Mouse (Mus musculus) CH12.LX (cell line): ENCODE results near the gene A630001G21Rik. TPM values are rescaled to one million over a fixed set of nuclear protein-coding genes. Genes with fewer than 3 reads are reported as not detected.

Source experiments
- DNase-seq: peaks from one replicate; pipeline ENCODE4 v3.0.0-alpha.2; 2013; ENCODE audit errors: extremely low read depth
- H3K27ac ChIP-seq: 2 replicates; pipeline ENCODE4 v1.5.1; 2012; ENCODE audit warnings: low read depth, mild to moderate bottlenecking, control low read depth, moderate library complexity; ENCODE audit not compliant: insufficient read depth
- H3K27me3 ChIP-seq: replicated peaks from 2 replicates; pipeline ENCODE3; 2012; ENCODE audit warnings: inconsistent platforms
- H3K36me3 ChIP-seq, 2 experiments: replicated peaks in 1 of 2; 2 replicates each; pipeline versions ENCODE3 to v1.6.1; 2012; ENCODE audit warnings: inconsistent platforms in 1 of 2, low read length in 1 of 2, mild to moderate bottlenecking in 1 of 2, mixed read lengths in 1 of 2, moderate library complexity in 1 of 2; ENCODE audit not compliant: control insufficient read depth in 1 of 2, insufficient read depth in 1 of 2
- H3K4me1 ChIP-seq, 2 experiments: 2 replicates each; pipeline ENCODE4 v1.6.1; 2012; ENCODE audit warnings: inconsistent platforms in 1 of 2, moderate library complexity in 1 of 2; ENCODE audit not compliant: insufficient read depth in 2 of 2, control insufficient read depth in 1 of 2
- H3K4me2 ChIP-seq: 2 replicates; pipeline ENCODE4 v1.6.1; 2012; ENCODE audit warnings: low read depth, mild to moderate bottlenecking, control low read depth; ENCODE audit not compliant: poor library complexity, insufficient read depth, severe bottlenecking
- H3K4me3 ChIP-seq, 3 experiments: fragments of 150-350 bp in 1 of 3; sonication (generic) in 1 of 3; replicated peaks in 1 of 3; 2 replicates each; pipeline versions ENCODE3 to v1.5.1; 2011 to 2012; ENCODE audit warnings: low read depth in 2 of 3, low read length in 2 of 3, mild to moderate bottlenecking in 2 of 3, moderate library complexity in 2 of 3, control low read depth in 1 of 3, improper control_type of control experiment in 1 of 3, inconsistent platforms in 1 of 3, mixed read lengths in 1 of 3; ENCODE audit not compliant: poor library complexity in 1 of 3
- H3K79me2 ChIP-seq: replicated peaks from 2 replicates; pipeline ENCODE4 v1.6.1; 2012; ENCODE audit warnings: mild to moderate bottlenecking, moderate library complexity; ENCODE audit not compliant: control insufficient read depth, poor library complexity, insufficient read depth, severe bottlenecking; ENCODE audit errors: extremely low read depth
- H3K9ac ChIP-seq: 2 replicates; pipeline ENCODE4 v1.6.1; 2012; ENCODE audit warnings: low read depth, mild to moderate bottlenecking, control low read depth, moderate library complexity; ENCODE audit not compliant: insufficient read depth
- H3K9me3 ChIP-seq: replicated peaks from 2 replicates; pipeline ENCODE3; 2012; ENCODE audit warnings: low read length, inconsistent platforms, mixed read lengths
- CHD1 ChIP-seq: IDR thresholded peaks from 2 replicates; pipeline ENCODE4 v1.6.1; 2012; ENCODE audit warnings: low read depth, low read length, improper control_type of control experiment, inconsistent platforms
- CHD2 ChIP-seq: IDR thresholded peaks from 2 replicates; pipeline ENCODE4 v1.6.1; 2011; ENCODE audit warnings: low read length, improper control_type of control experiment
- CTCF ChIP-seq, 2 experiments: IDR thresholded peaks in 1 of 2; conservative IDR thresholded peaks in 1 of 2; 2 replicates each; pipeline ENCODE4 v1.5.1; 2011 to 2012; ENCODE audit warnings: low read depth in 2 of 2, low read length in 2 of 2, improper control_type of control experiment in 1 of 2, inconsistent platforms in 1 of 2, mild to moderate bottlenecking in 1 of 2, moderate library complexity in 1 of 2
- E2F4 ChIP-seq: IDR thresholded peaks from 2 replicates; pipeline ENCODE4 v1.6.1; 2011; ENCODE audit warnings: low read depth, low read length, improper control_type of control experiment; ENCODE audit not compliant: insufficient replicate concordance
- ELF1 ChIP-seq: IDR thresholded peaks from 2 replicates; pipeline ENCODE4 v1.6.1; 2014; ENCODE audit warnings: low read depth, mild to moderate bottlenecking, inconsistent platforms, low read length, improper control_type of control experiment
- EP300 ChIP-seq: IDR thresholded peaks from 2 replicates; pipeline ENCODE4 v1.6.1; 2011; ENCODE audit warnings: low read length, improper control_type of control experiment
- GABPA ChIP-seq: IDR thresholded peaks from 2 replicates; pipeline ENCODE4 v1.6.1; 2012; ENCODE audit warnings: low read depth, low read length, improper control_type of control experiment, inconsistent platforms; ENCODE audit not compliant: insufficient replicate concordance
- HCFC1 ChIP-seq: IDR thresholded peaks from 2 replicates; pipeline ENCODE4 v1.6.1; 2012; ENCODE audit warnings: low read depth, mild to moderate bottlenecking, inconsistent platforms, low read length, improper control_type of control experiment
- JUN ChIP-seq: IDR thresholded peaks from 2 replicates; pipeline ENCODE4 v1.6.1; 2011; ENCODE audit warnings: low read depth, mild to moderate bottlenecking, low read length, improper control_type of control experiment, moderate library complexity; ENCODE audit not compliant: insufficient read depth
- JUND ChIP-seq: conservative IDR thresholded peaks from 2 replicates; pipeline ENCODE4 v1.6.1; 2011; ENCODE audit warnings: low read depth, low read length, improper control_type of control experiment
- KAT2A ChIP-seq: IDR thresholded peaks from 2 replicates; pipeline ENCODE4 v1.6.1; 2012; ENCODE audit warnings: low read length, improper control_type of control experiment, inconsistent platforms; ENCODE audit not compliant: insufficient replicate concordance
- MAFK ChIP-seq: IDR thresholded peaks from 2 replicates; pipeline ENCODE4 v1.6.1; 2011; ENCODE audit warnings: low read length, improper control_type of control experiment; ENCODE audit not compliant: insufficient replicate concordance
- MAX ChIP-seq: IDR thresholded peaks from 2 replicates; pipeline ENCODE4 v1.6.1; 2011; ENCODE audit warnings: low read length, improper control_type of control experiment
- MXI1 ChIP-seq: IDR thresholded peaks from 2 replicates; pipeline ENCODE4 v1.6.1; 2011; ENCODE audit warnings: mild to moderate bottlenecking, low read depth, low read length, improper control_type of control experiment
- NELFE ChIP-seq: IDR thresholded peaks from 2 replicates; pipeline ENCODE4 v1.6.1; 2011; ENCODE audit warnings: low read depth, low read length, improper control_type of control experiment
- NRF1 ChIP-seq: IDR thresholded peaks from 2 replicates; pipeline ENCODE4 v1.6.1; 2014; ENCODE audit warnings: low read depth, mild to moderate bottlenecking, inconsistent platforms, low read length, improper control_type of control experiment, moderate library complexity
- PAX5 ChIP-seq: IDR thresholded peaks from 2 replicates; pipeline ENCODE4 v1.6.1; 2012; ENCODE audit warnings: low read length, inconsistent platforms, mixed read lengths
- POLR2A ChIP-seq: IDR thresholded peaks from 2 replicates; pipeline ENCODE4 v1.6.1; 2011; ENCODE audit warnings: low read depth, mild to moderate bottlenecking, improper control_type of control experiment, low read length
- POLR2AphosphoS2 ChIP-seq: IDR thresholded peaks from 2 replicates; pipeline ENCODE4 v1.6.1; 2011; ENCODE audit warnings: low read depth, low read length, improper control_type of control experiment
- RCOR1 ChIP-seq: conservative IDR thresholded peaks from 2 replicates; pipeline ENCODE4 v1.6.1; 2012; ENCODE audit warnings: low read depth, mild to moderate bottlenecking, inconsistent platforms, low read length, improper control_type of control experiment
- SIN3A ChIP-seq: IDR thresholded peaks from 2 replicates; pipeline ENCODE4 v1.6.1; 2012; ENCODE audit warnings: low read length, improper control_type of control experiment, inconsistent platforms
- SMC3 ChIP-seq: IDR thresholded peaks from 2 replicates; pipeline ENCODE4 v1.6.1; 2011; ENCODE audit warnings: low read depth, low read length, improper control_type of control experiment
- TBP ChIP-seq: conservative IDR thresholded peaks from 2 replicates; pipeline ENCODE4 v1.6.1; 2011; ENCODE audit warnings: low read depth, low read length, improper control_type of control experiment
- UBTF ChIP-seq: IDR thresholded peaks from 2 replicates; pipeline ENCODE4 v1.6.1; 2012; ENCODE audit warnings: low read depth, mild to moderate bottlenecking, inconsistent platforms, low read length, improper control_type of control experiment, moderate library complexity
- USF2 ChIP-seq: conservative IDR thresholded peaks from 2 replicates; pipeline ENCODE4 v1.6.1; 2011; ENCODE audit warnings: low read depth, low read length, improper control_type of control experiment
- ZC3H11A ChIP-seq: IDR thresholded peaks from 2 replicates; pipeline ENCODE4 v1.6.1; 2012; ENCODE audit warnings: low read depth, mild to moderate bottlenecking, inconsistent platforms, low read length, improper control_type of control experiment
- ZKSCAN1 ChIP-seq: IDR thresholded peaks from 2 replicates; pipeline ENCODE4 v1.6.1; 2012; ENCODE audit warnings: low read depth, inconsistent platforms, low read length, improper control_type of control experiment, borderline replicate concordance
- ZMIZ1 ChIP-seq: IDR thresholded peaks from 2 replicates; pipeline ENCODE4 v1.6.1; 2012; ENCODE audit warnings: low read depth, mild to moderate bottlenecking, inconsistent platforms, low read length, improper control_type of control experiment
- ZNF384 ChIP-seq: IDR thresholded peaks from 2 replicates; pipeline ENCODE4 v1.6.1; 2012; ENCODE audit warnings: low read depth, low read length, improper control_type of control experiment, inconsistent platforms
- dilution Hi-C: fragments of 300-500 bp; cut with MboI; formaldehyde crosslinking; loops from 2 replicates; pipeline ENCODE4 v1.14.3; 2020; ENCODE audit warnings: low sequenced_read_pairs; ENCODE audit not compliant: extremely low pct_unique_long_range_greater_than_20kb, extremely low pct_ligation_motif_present
- in situ Hi-C: fragments of 300-500 bp; cut with MboI; formaldehyde crosslinking; loops from 3 replicates; pipeline ENCODE4 v1.14.3; 2019; ENCODE audit warnings: low sequenced_read_pairs, low pct_ligation_motif_present, low pct_unique_long_range_greater_than_20kb, mixed read lengths
- polyA plus RNA-seq: library from polyadenylated mRNA; unstranded; fragments of >175 nt; gene quantifications from 2 replicates; pipeline ENCODE4 v1.2.1, GENCODE M21; 2012; ENCODE audit warnings: low read depth; ENCODE audit not compliant: insufficient read length
- total RNA-seq, 2 experiments: library from RNA; depleted of rRNA; stranded (reverse); fragments of 300-350 nt in 1 of 2; fragments of >200 nt in 1 of 2; gene quantifications; 2 replicates each; pipeline ENCODE4 v1.2.3; 2012 to 2014

The A630001G21Rik gene
- total and polyA plus RNA-seq, 3 experiments: 55.8 to 151 (median 139) TPM

DNA sequence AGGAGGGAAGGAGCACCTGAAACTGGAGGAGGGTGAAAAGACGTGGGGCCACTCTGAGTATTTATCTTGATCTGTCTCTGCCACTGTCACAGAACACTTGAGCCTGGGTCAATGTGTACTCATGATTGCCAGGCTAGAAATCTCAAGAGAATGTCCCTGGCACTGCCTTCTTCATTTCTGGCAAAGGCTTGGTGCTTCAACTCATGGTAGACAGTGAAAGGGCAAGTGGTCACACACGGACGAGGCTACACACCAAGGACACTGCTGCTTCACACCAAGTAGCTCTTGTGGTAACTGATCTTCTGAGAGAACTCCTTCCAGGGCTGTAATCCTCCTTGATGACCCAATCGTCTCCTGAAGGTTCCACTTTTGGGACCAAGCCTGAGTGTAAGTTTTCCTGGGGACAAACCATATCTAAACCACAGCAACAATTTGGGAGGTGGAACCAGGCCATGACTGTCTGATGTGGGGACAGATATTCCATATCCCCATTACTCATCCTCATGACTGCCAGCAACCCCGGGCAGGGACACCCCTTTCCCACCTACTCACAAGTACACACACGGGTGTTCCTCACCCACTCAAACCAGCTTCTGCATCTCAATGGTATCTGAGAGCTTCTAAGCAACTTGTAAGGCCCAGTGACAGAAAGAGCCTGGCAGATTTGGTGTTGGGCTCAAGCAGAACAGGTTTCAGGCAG, 20.8 kb downstream of the A630001G21Rik start:
- H3K4me3 ChIP-seq: no peak overlapping the region
- dilution Hi-C loops: no loop called here
- in situ Hi-C loops: no loop called here
- peaks cover 14 to 65% of the 10 kb centered on the region in 2 experiments; a peak in 3 of 4 replicates for H3K4me1 ChIP-seq
- DNase-seq: no peak
- H3K27ac ChIP-seq: peak overlapping the region; percentile 77; the same call in 1 of the 2 replicates
- no peaks in the 10 kb centered on the region for H3K79me2 ChIP-seq
- H3K27me3 ChIP-seq: no peaks in the 10 kb centered on the region
- peak overlapping the region; percentile 69; the same call in 1 of the 2 replicates for H3K4me2 ChIP-seq
- H3K9ac ChIP-seq: no peak overlapping the region
- H3K9me3 ChIP-seq: no peaks in the 10 kb centered on the region
- no peaks in the 10 kb centered on the region for H3K36me3 ChIP-seq
- TF ChIP-seq MXI1: no peak
- 0 out of 2 replicates have a peak, but pooled peaks have one; percentile 5 for TF ChIP-seq POLR2A
- TF ChIP-seq, all 38 proteins: peak for 1

- Histone ChIP-seq H3K27ac (peak overlapping the region; percentile 94), H3K4me1 (peaks cover 19 to 57% of the 10 kb centered on the region in 2 experiments), H3K9me3 (no peaks in the 10 kb centered on the region), H3K4me2 (peak overlapping the region; percentile 52), H3K4me3 (peak overlapping the region; percentile 36 to 57 (median 42)), H3K27me3 (no peaks in the 10 kb centered on the region), H3K36me3 (peaks cover 4 to 15% of the 10 kb centered on the region in 2 experiments), H3K9ac (peak overlapping the region; percentile 72), H3K79me2 (no peaks in the 10 kb centered on the region; the same call in 1 of the 2 replicates)
- peak; percentile 77 for DNase-seq
- dilution Hi-C loops (no loop called here), in situ Hi-C loops (loop anchor here (5.0 kb wide), 3 partner anchors 40 to 255 kb away; partner anchors contain the start of gene Cab39)
- TF ChIP-seq EP300 (no peak), MXI1 (peak; percentile 37; the same call in 1 of the 2 replicates), ZC3H11A (no peak), MAFK (no peak), MAX (no peak; the same call in 1 of the 2 replicates), PAX5 (no peak), POLR2A (peak; percentile 29; the same call in 1 of the 2 replicates), RCOR1 (no peak), ELF1 (0 out of 2 replicates have a peak, but pooled peaks have one; percentile 11), USF2 (no peak), ZMIZ1 (no peak; the same call in 1 of the 2 replicates), NRF1 (no peak), CTCF (conservative IDR thresholded peaks at IDR 0.05 in 1 of 2, IDR thresholded peaks at IDR 0.05 in 1 of 2; ENCODE audit: low read depth in 2 of 2, low read length in 2 of 2) (no peak), NELFE (peak; percentile 11; the same call in 1 of the 2 replicates), POLR2AphosphoS2 (no peak), TBP (0 out of 2 replicates have a peak, but pooled peaks have one; percentile 49), CHD1 (no peak), CHD2 (peak; percentile 72), SIN3A (peak; percentile 87; the same call in 1 of the 2 replicates), E2F4 (no peak), KAT2A (no peak), UBTF (no peak), ZKSCAN1 (no peak), SMC3 (no peak), JUN (no peak), HCFC1 (peak; percentile 66), JUND (no peak), GABPA (no peak), ZNF384 (no peak)
Measured at GRCm38 (mm10) chr1:85751932-85752680, 26.3 kb downstream of the A630001G21Rik start.
